Mouse (Mus musculus) liver (tissue): ENCODE data around the gene Me3.

Experiments
- DNase-seq: peaks from one replicate; pipeline ENCODE4 v3.0.0-alpha.2; 2020; ENCODE audit warnings: mixed read lengths

Gene Me3

GRCm38 (mm10) chr7:89837841-89838240, 205.6 kb downstream of the Me3 start:
- no peak for DNase-seq

- no peak for DNase-seq
These were observed 207.5 kb downstream of the Me3 start for GRCm38 (mm10) chr7:89839721-89840120.

- peak; percentile 66 for DNase-seq
These were observed 209.6 kb downstream of the Me3 start for GRCm38 (mm10) chr7:89841670-89842403.

- no peak for DNase-seq
These were observed 210.2 kb downstream of the Me3 start for GRCm38 (mm10) chr7:89842404-89842715.

GRCm38 (mm10) chr7:89843121-89843520, 210.9 kb downstream of the Me3 start:
- no peak for DNase-seq

GRCm38 (mm10) chr7:89843533-89843932, 211.3 kb downstream of the Me3 start:
- DNase-seq: no peak

GRCm38 (mm10) chr7:89845669-89846068, 213.5 kb downstream of the Me3 start:
- no peak for DNase-seq

- DNase-seq: no peak
These were observed 218.3 kb downstream of the Me3 start for GRCm38 (mm10) chr7:89850510-89850909.

GRCm38 (mm10) chr7:89852158-89853095, 220.2 kb downstream of the Me3 start:
- no peak for DNase-seq

GRCm38 (mm10) chr7:89853131-89853530, 220.9 kb downstream of the Me3 start:
- DNase-seq: no peak

- no peak for DNase-seq
These were observed 223.0 kb downstream of the Me3 start for GRCm38 (mm10) chr7:89855196-89855595.

- no peak for DNase-seq
These were observed 224.4 kb downstream of the Me3 start for GRCm38 (mm10) chr7:89856440-89857217.

GRCm38 (mm10) chr7:89864769-89865168, 232.6 kb downstream of the Me3 start:
- no peak for DNase-seq

- DNase-seq: no peak
These were observed 235.0 kb downstream of the Me3 start for GRCm38 (mm10) chr7:89867221-89867620.

- DNase-seq: no peak
These were observed 247.5 kb downstream of the Me3 start for GRCm38 (mm10) chr7:89879686-89880085.

- no peak for DNase-seq
These were observed 252.4 kb downstream of the Me3 start for GRCm38 (mm10) chr7:89884551-89884950.

GRCm38 (mm10) chr7:89891412-89891811, 259.2 kb downstream of the Me3 start:
- no peak for DNase-seq

GRCm38 (mm10) chr7:89891856-89892255, 259.7 kb downstream of the Me3 start:
- no peak for DNase-seq

- no peak for DNase-seq
These were observed 270.8 kb downstream of the Me3 start for GRCm38 (mm10) chr7:89903007-89903406.

GRCm38 (mm10) chr7:89903442-89904343, 271.5 kb downstream of the Me3 start, which contains the start of gene Ccdc81:
Ccdc81 (minus strand) TSS chr7:89903629.
- DNase-seq: no peak
